Mouse (Mus musculus): ENCODE measurements around the gene Fat3.

DNA sequence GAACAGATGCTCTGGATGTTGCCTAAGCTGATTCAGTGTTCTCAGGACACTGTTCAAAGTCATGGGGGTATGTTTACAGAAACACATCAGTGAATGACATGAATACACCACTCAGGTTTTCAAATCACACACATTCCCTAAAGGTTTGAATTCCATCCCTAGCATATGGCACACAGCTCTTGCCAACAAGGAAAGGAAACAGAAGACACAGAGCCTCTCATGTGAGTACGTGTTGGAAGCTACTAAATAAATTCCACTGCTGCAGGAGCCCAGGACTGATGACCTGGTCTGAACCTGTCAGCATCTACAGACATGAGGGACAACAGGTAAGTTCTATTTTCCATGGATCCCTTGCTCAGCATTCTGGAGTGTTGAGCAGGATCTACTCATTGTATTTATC lies 528.9 kb downstream of the Fat3 start:
- no peak for TF ChIP-seq CTCF (IDR thresholded peaks at IDR 0.05; ENCODE audit: low read depth)
- no peak for TF ChIP-seq EP300 (optimal IDR thresholded peaks at IDR 0.05)
